Mouse (Mus musculus) intestine, embryonic 15.5 days (tissue): Measurements from ENCODE around the gene Sik3. TPM values are rescaled to one million over a fixed set of nuclear protein-coding genes. Genes with fewer than 3 reads are reported as not detected.
A peak's percentile ranks its signal among the peaks of the same experiment; 100 is the strongest.

Experiments
- ATAC-seq: fragments of 200-750 bp; cut with Nextera tagmentation; 2 replicates; pipeline ENCODE4 v1.8.0; 2017; ENCODE audit warnings: moderate TSS enrichment, moderate library complexity
- H3K27ac ChIP-seq: fragments of 300-500 bp; sonication (generic); 2 replicates; pipeline ENCODE4 v1.5.1; 2015; ENCODE audit warnings: mild to moderate bottlenecking, inconsistent platforms
- H3K27me3 ChIP-seq: fragments of 300-500 bp; sonication (generic); replicated peaks from 2 replicates; pipeline ENCODE4 v1.6.1; 2015; ENCODE audit warnings: inconsistent platforms
- H3K36me3 ChIP-seq: fragments of 300-500 bp; sonication (generic); 2 replicates; pipeline ENCODE4 v1.6.1; 2015; ENCODE audit warnings: inconsistent platforms
- H3K4me1 ChIP-seq: fragments of 300-500 bp; sonication (generic); replicated peaks from 2 replicates; pipeline ENCODE4 v1.6.1; 2015; ENCODE audit warnings: inconsistent platforms
- H3K4me2 ChIP-seq: fragments of 300-500 bp; sonication (generic); replicated peaks from 2 replicates; pipeline ENCODE4 v1.6.1; 2015; ENCODE audit warnings: mild to moderate bottlenecking, inconsistent platforms
- H3K4me3 ChIP-seq: fragments of 300-500 bp; sonication (generic); replicated peaks from 2 replicates; pipeline ENCODE4 v1.5.1; 2015; ENCODE audit warnings: inconsistent platforms
- H3K9ac ChIP-seq: fragments of 300-500 bp; sonication (generic); 2 replicates; pipeline ENCODE4 v1.6.1; 2015; ENCODE audit warnings: inconsistent platforms
- H3K9me3 ChIP-seq: fragments of 300-500 bp; sonication (generic); 2 replicates; pipeline ENCODE4 v1.6.1; 2016; ENCODE audit warnings: inconsistent platforms
- WGBS: fragments of 180-500 bp; shearing (Covaris S2); methylation state at CpG from one replicate; pipeline ENCODE4 v1.1.7; 2015; 5-methylcytosine and 5-hydroxymethylcytosine counted together
- polyA plus RNA-seq: library from polyadenylated mRNA; unstranded; fragments of >200 nt; fragmentation: Nextera tagmentation; extraction: Ambion mirVana; gene quantifications from 2 replicates; pipeline ENCODE4 v1.2.1, GENCODE M21; 2015

Sik3 gene
- polyA plus RNA-seq, 1 experiment from 2014 or later, result 13.2 TPM

GRCm38 (mm10) chr9:46092633-46093032 lies 80.0 kb downstream of the Sik3 start:
- no peak overlapping the region for H3K4me2 ChIP-seq
- H3K27me3 ChIP-seq, result no peaks in the 10 kb centered on the region
- no peaks in the 10 kb centered on the region for H3K9me3 ChIP-seq
- H3K36me3 ChIP-seq, result no peaks in the 10 kb centered on the region
- no peak overlapping the region for H3K27ac ChIP-seq
- no peak for ATAC-seq
- no peak overlapping the region for H3K4me3 ChIP-seq
- no peak overlapping the region for H3K9ac ChIP-seq
- WGBS, result 79% methylated on average over 6 of the region's 6 CpGs
- H3K4me1 ChIP-seq, result no peaks in the 10 kb centered on the region; the same call in 1 of the 2 replicates

GRCm38 (mm10) chr9:46098360-46098985 lies 85.9 kb downstream of the Sik3 start:
- Histone ChIP-seq H3K4me2 (peak overlapping the region; percentile 17), H3K4me3 (no peak overlapping the region), H3K4me1 (peaks cover 9% of the 10 kb centered on the region; the same call in 1 of the 2 replicates), H3K27ac (0 out of 2 replicates have a peak overlapping the region, but pooled peaks have one; percentile 9), H3K36me3 (no peaks in the 10 kb centered on the region), H3K27me3 (no peaks in the 10 kb centered on the region), H3K9ac (no peak overlapping the region), H3K9me3 (no peaks in the 10 kb centered on the region)
- peak; percentile 60 for ATAC-seq
- WGBS, result 52% methylated on average over 15 of the region's 15 CpGs

- Histone ChIP-seq H3K27me3 (no peaks in the 10 kb centered on the region), H3K9me3 (no peaks in the 10 kb centered on the region), H3K27ac (no peak overlapping the region), H3K4me3 (no peak overlapping the region), H3K4me2 (no peak overlapping the region), H3K9ac (no peak overlapping the region), H3K4me1 (peaks cover 9% of the 10 kb centered on the region; the same call in 1 of the 2 replicates), H3K36me3 (no peaks in the 10 kb centered on the region)
- no peak for ATAC-seq
- WGBS, result 76% methylated on average over 5 of the region's 5 CpGs
These were observed 86.5 kb downstream of the Sik3 start for GRCm38 (mm10) chr9:46099107-46099506.

GRCm38 (mm10) chr9:46103154-46103553 lies 90.5 kb downstream of the Sik3 start:
- Histone ChIP-seq H3K4me2 (no peak overlapping the region), H3K9me3 (no peaks in the 10 kb centered on the region), H3K36me3 (no peaks in the 10 kb centered on the region), H3K4me1 (peaks cover 5% of the 10 kb centered on the region; the same call in 1 of the 2 replicates), H3K4me3 (no peak overlapping the region), H3K9ac (no peak overlapping the region), H3K27ac (no peak overlapping the region), H3K27me3 (no peaks in the 10 kb centered on the region)
- WGBS, result 55% methylated on average over 7 of the region's 7 CpGs
- peak; percentile 92 for ATAC-seq

- 87% methylated on average over 9 of the region's 9 CpGs for WGBS
- no peak for ATAC-seq
These were observed 93.5 kb downstream of the Sik3 start for GRCm38 (mm10) chr9:46106105-46106504.

GRCm38 (mm10) chr9:46110648-46111047 lies 98.0 kb downstream of the Sik3 start:
- Histone ChIP-seq H3K9ac (no peak overlapping the region), H3K27ac (peak overlapping the region; percentile 22; the same call in 1 of the 2 replicates), H3K36me3 (no peaks in the 10 kb centered on the region), H3K4me2 (peak overlapping the region; percentile 24; the same call in 1 of the 2 replicates), H3K4me3 (no peak overlapping the region), H3K27me3 (no peaks in the 10 kb centered on the region), H3K4me1 (peaks cover 21% of the 10 kb centered on the region), H3K9me3 (no peaks in the 10 kb centered on the region)
- WGBS, result 14% methylated on average over 7 of the region's 7 CpGs
- ATAC-seq, result peak; percentile 46; the same call in 1 of the 2 replicates

More at GRCm38 (mm10) chr9:46106105-46106504, 93.5 kb downstream of the Sik3 start:
- Histone ChIP-seq H3K27ac (no peak overlapping the region), H3K9ac (no peak overlapping the region), H3K27me3 (no peaks in the 10 kb centered on the region), H3K4me2 (no peak overlapping the region), H3K4me1 (peaks cover 13% of the 10 kb centered on the region), H3K4me3 (no peak overlapping the region), H3K9me3 (no peaks in the 10 kb centered on the region), H3K36me3 (no peaks in the 10 kb centered on the region)

- no peaks in the 10 kb centered on the region for H3K9me3 ChIP-seq
- H3K4me2 ChIP-seq, result no peak overlapping the region
- 0 out of 2 replicates have a peak overlapping the region, but pooled peaks have one; percentile 60 for H3K27ac ChIP-seq
- H3K27me3 ChIP-seq, result no peaks in the 10 kb centered on the region
- ATAC-seq, result no peak
- peaks cover 21% of the 10 kb centered on the region for H3K4me1 ChIP-seq
- no peaks in the 10 kb centered on the region for H3K36me3 ChIP-seq
- H3K9ac ChIP-seq, result no peak overlapping the region
- H3K4me3 ChIP-seq, result no peak overlapping the region
These were observed 98.7 kb downstream of the Sik3 start for GRCm38 (mm10) chr9:46111334-46111733.

- H3K27ac ChIP-seq, result peak overlapping the region; percentile 62
- H3K4me3 ChIP-seq, result no peak overlapping the region
- ATAC-seq, result peak; percentile 52
- no peak overlapping the region for H3K9ac ChIP-seq
- no peaks in the 10 kb centered on the region for H3K36me3 ChIP-seq
- H3K4me2 ChIP-seq, result 0 out of 2 replicates have a peak overlapping the region, but pooled peaks have one; percentile 0
- no peaks in the 10 kb centered on the region for H3K9me3 ChIP-seq
- no peaks in the 10 kb centered on the region for H3K27me3 ChIP-seq
- WGBS, result 26% methylated on average over 5 of the region's 5 CpGs
- H3K4me1 ChIP-seq, result peaks cover 21% of the 10 kb centered on the region
These were observed 99.6 kb downstream of the Sik3 start for GRCm38 (mm10) chr9:46112246-46112645.

- H3K4me2 ChIP-seq, result no peak overlapping the region
- no peak for ATAC-seq
- no peak overlapping the region for H3K4me3 ChIP-seq
- no peak overlapping the region for H3K27ac ChIP-seq
- no peaks in the 10 kb centered on the region for H3K36me3 ChIP-seq
- H3K9me3 ChIP-seq, result no peaks in the 10 kb centered on the region
- H3K27me3 ChIP-seq, result no peaks in the 10 kb centered on the region
- peaks cover 21% of the 10 kb centered on the region for H3K4me1 ChIP-seq
- WGBS, result 89% methylated on average over 8 of the region's 8 CpGs
- H3K9ac ChIP-seq, result no peak overlapping the region
These were observed 106.3 kb downstream of the Sik3 start for GRCm38 (mm10) chr9:46118844-46119385.

GRCm38 (mm10) chr9:46119943-46120441 lies 107.4 kb downstream of the Sik3 start:
- no peak overlapping the region for H3K9ac ChIP-seq
- WGBS, result 8% methylated on average over 6 of the region's 6 CpGs
- no peaks in the 10 kb centered on the region for H3K27me3 ChIP-seq
- H3K9me3 ChIP-seq, result no peaks in the 10 kb centered on the region
- H3K4me1 ChIP-seq, result peaks cover 21% of the 10 kb centered on the region
- peak; percentile 94 for ATAC-seq
- H3K27ac ChIP-seq, result peak overlapping the region; percentile 33
- no peaks in the 10 kb centered on the region for H3K36me3 ChIP-seq
- no peak overlapping the region for H3K4me3 ChIP-seq
- no peak overlapping the region for H3K4me2 ChIP-seq

GRCm38 (mm10) chr9:46120468-46121253 lies 108.0 kb downstream of the Sik3 start:
- no peak overlapping the region for H3K4me2 ChIP-seq
- no peaks in the 10 kb centered on the region for H3K27me3 ChIP-seq
- H3K9ac ChIP-seq, result no peak overlapping the region
- 80% methylated on average over 6 of the region's 6 CpGs for WGBS
- H3K9me3 ChIP-seq, result no peaks in the 10 kb centered on the region
- no peak overlapping the region for H3K4me3 ChIP-seq
- H3K36me3 ChIP-seq, result no peaks in the 10 kb centered on the region
- no peak for ATAC-seq
- peak overlapping the region; percentile 33 for H3K27ac ChIP-seq
- H3K4me1 ChIP-seq, result peaks cover 21% of the 10 kb centered on the region

GRCm38 (mm10) chr9:46121486-46121885 lies 108.9 kb downstream of the Sik3 start:
- no peaks in the 10 kb centered on the region for H3K27me3 ChIP-seq
- peak; percentile 65 for ATAC-seq
- peak overlapping the region; percentile 48; the same call in 1 of the 2 replicates for H3K27ac ChIP-seq
- H3K36me3 ChIP-seq, result no peaks in the 10 kb centered on the region
- H3K4me1 ChIP-seq, result peaks cover 21% of the 10 kb centered on the region
- no peak overlapping the region for H3K4me3 ChIP-seq
- no peak overlapping the region for H3K9ac ChIP-seq
- 58% methylated on average over 4 of the region's 4 CpGs for WGBS
- H3K9me3 ChIP-seq, result no peaks in the 10 kb centered on the region
- peak overlapping the region; percentile 24 for H3K4me2 ChIP-seq
